Mouse (Mus musculus): ENCODE results near the gene Scin.
A peak's percentile ranks its signal among the peaks of the same experiment; 100 is the strongest.

Gene Scin

DNA sequence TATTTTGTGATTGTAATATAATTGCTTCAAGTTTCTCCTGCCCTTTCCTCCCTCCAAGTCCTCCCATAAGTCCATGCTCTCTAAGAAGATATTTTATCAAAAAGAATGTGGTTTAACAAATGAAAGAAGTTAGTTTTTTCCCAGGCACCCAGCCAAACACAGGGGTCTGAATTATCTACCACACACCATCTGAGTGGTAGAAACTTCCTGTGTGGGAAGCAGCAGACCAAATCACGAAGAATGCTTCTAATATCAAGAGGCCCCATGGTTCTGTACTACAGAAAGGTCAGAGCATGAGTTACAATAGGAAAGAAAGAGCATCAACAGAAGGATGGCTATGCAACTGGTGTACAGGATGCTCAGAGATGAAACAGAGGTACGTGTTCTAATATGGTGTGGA, 25.9 kb downstream of the Scin start:
- DNase-seq (ENCODE audit: low spot score) = no peak

- DNase-seq (ENCODE audit: low spot score) = no peak
Observed at GRCm38 (mm10) chr12:40106874-40107273, 27.2 kb downstream of the Scin start.

DNA sequence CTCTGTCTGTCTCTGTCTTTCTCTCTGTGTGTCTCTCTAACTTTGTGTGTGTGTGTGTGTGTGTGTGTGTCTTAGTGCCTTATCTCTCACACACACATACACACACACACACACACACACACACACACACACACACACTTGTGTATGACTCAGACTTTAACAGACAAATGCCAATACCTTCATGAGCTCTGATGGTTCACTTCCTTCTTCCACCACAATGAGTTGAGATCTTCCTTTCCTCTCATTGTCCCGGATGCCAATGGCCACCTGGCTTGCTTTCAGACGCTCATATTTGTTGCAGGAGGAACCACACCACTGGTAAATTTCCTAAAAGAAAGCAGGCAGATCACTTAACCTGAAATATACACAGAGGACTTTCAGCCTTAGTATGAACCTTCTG, 29.3 kb downstream of the Scin start:
- no peak for DNase-seq (ENCODE audit: low spot score)

GRCm38 (mm10) chr12:40102359-40102758, 31.7 kb downstream of the Scin start:
- no peak for DNase-seq (ENCODE audit: low spot score)

- no peak for DNase-seq (ENCODE audit: low spot score)
Observed at GRCm38 (mm10) chr12:40099407-40099806, 34.6 kb downstream of the Scin start.

DNA sequence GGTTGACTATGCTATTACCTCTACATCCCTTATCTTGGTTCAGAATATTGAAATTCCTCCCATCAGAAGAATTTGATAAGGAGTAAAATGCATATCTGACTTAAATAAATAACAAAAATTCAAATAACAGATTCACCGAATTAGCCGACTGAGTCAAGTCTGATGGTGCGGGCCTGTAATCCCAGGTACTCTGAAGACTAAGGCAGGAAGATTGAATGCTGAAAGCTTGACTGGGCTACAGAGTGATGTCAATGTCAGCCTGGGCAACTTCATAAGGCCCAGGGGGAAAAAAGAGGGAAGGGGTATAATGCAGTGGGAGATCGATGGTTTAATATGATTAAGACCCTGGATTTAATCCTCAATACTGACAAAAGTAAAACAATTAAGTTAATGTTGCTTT, 36.6 kb downstream of the Scin start:
- no peak for DNase-seq (ENCODE audit: low spot score)

DNA sequence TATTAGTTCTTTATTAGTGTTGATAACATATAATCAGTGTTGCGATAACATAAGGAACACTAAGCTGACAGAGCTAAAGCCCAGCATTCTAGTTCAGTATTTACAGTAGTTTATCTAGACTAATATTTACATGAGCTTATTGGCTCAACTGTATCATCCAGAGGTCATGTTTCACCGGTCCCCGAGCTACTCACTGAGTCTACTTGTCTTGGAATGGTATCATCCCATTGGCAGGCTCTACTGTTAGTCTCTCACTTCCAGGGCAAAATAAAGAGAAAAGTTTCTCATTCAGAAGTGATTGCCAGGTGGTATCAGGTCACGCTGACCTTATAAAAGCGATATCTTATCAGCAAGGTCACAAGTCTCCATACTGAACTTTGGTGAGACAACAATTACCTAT, 37.0 kb downstream of the Scin start:
- no peak for DNase-seq (ENCODE audit: low spot score)

DNA sequence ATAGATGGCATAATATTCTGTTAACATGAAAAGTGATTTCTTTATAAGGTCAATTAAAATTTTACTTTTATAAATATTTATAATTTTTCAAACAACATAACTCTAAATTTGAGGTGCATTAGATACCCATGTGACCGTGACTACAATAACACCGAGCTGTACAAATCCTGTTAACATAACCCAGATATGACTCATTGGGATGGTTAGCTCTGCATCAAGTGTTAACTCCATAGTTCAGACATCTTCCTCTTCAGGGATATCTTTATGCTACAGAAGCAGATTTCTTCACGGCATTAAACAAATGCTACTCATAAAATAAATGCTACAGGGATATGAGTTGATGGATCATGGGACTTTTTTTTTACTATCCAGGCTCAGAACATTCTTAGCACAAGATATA, 37.6 kb downstream of the Scin start:
- no peak for DNase-seq (ENCODE audit: low spot score)

DNA sequence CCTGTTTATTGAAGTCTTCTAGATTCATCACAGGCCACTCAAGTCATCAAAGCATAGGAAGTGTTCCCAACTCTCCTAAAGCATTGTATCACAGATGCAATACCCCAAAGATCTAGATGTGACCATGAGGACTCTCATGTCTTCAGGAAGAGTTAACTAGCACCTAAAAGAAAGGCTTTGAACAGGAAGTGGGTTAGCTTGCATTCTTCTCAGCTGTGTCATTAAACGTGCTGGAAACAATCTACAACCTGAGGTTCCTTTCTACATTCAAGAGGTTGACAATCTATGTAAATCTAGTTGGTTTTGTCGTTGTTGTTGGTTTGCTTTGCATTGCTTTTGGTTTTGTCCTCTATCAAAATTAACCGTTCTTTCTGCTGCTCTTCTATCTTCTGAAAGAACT, 44.0 kb downstream of the Scin start:
- DNase-seq (ENCODE audit: low spot score) = no peak

- no peak for DNase-seq (ENCODE audit: low spot score)
Observed at GRCm38 (mm10) chr12:40085731-40086322, 48.2 kb downstream of the Scin start.

DNA sequence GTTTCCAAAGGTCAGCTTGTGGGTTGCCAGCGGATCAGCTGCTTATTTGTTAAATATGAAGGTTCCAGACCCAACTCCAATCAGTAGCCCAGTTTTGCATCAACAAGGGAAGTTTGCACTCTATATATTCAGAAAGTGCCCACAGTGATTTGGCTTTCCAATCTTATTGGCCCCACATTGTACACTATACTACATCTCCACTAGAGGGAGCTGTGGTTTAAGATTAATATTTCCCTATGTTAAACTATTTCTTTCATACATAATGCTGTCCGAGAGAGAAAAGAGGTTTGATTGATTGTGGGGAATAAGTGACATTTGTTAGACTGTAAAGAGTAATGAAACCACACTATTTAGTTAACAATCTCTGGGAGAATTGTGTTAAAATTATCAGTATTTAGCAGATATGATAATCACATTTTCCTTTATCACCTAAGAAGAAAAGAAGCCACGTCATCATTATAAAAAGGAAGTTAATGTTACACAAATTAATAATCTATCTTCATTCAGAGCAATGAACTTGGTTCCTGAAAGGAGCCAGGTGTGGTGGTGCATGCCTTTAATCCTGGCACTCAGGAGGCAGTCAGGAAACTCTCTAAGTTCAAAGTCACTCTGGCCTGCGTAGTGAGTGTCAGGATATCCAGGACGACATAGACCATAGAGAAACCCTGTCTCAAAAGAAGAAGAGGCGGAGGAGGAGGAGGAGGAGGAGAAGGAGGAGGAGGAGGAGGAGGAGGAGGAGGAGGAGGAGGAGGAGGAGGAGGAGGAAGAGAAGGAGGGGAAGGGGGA, 51.4 kb downstream of the Scin start:
- no peak for DNase-seq (ENCODE audit: low spot score)

- no peak for DNase-seq (ENCODE audit: low spot score)
Observed at GRCm38 (mm10) chr12:40082048-40082447, 52.0 kb downstream of the Scin start.

DNA sequence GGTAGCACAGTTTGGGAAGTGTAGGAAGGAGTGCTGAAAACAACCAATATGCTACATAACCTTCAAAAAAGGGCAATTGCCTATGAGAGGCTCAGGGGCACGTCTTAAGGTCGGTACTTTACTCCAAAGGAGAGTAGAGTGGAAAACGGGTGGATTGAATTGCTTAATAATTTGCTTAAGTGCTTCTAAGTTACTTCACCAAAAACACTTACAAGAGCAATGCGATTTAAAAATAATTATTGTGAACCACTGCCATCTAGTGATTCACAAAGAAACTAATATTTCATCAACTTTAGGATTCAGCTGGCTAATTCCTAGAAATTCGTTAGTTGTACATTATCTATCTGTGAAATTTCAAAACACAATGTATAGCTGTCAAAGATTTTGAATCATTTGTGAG, 60.4 kb downstream of the Scin start:
- DNase-seq (ENCODE audit: low spot score) = no peak

DNA sequence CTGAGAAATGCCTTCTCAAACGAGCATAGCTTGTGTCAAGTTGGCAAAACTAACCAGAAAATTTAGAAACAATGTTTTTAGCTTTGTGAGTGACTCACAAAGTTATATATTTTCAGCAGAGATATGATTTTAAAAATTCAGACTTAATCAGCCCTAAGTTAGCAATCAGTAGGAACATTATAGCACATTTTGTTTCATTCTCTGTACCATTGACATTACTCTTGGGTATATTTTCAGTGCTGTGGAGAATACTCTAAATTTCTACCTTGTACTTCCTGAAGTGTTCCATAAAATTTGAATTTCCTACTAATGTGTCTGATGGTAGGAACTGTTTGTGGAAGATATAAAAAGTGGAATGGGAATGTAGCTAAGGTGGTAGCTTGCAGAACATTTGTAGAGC, 87.0 kb downstream of the Scin start:
- DNase-seq (ENCODE audit: low spot score) = no peak

DNA sequence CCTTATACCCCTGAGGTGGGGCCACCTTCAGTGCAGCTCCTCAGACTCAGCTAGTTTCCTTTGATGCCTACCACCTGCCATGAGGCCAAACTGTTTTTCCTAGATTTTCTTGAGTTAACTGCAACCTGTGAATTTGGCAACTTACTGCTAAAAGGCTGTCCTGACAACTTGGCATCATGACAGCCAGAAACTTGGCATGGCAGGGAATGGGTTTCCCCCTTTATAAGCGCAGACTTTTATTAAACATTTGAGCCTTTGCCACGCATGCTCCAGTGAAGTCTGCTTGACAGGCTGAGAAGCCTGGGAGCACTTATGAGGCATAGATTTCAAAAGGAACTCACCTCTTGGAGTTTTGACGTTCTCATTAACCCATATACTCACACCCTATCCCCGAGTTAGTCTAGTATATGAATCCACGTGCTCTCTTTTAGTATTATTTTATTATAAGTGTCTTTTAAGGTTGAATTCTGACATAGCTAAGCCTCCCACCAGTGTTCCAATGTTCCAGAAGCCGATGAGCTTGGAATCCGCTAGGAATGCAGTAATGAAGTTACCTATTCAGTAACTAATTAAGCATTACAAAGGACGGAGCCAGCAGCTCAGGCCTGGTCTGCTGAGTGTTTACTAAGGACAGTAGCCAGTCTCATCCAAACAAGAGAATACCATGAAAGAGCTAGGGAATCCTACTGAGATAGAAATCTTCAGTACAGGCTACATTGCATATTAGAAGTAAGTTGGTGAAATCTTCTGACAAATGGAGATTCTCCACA, 90.0 kb downstream of the Scin start:
- DNase-seq (ENCODE audit: low spot score) = no peak

DNA sequence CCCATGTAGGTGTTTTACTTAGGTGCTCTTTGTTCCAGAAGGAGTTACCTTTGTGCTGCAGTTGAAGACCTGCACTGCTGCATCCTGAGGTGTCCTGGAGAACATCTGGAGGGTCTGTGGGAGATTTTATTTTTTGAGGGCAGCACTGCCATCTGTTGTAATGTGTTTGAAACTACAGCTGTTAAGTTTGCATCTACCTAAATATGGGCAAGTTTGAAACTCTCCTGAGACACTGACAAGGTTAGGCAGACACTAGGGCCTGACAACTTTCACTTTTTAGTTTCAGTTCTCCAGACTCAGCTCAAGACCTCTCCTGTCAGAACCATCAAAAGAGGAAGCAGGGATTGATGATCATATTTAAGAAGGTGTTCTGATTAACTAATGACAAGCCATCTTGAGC, 94.0 kb downstream of the Scin start:
- DNase-seq (ENCODE audit: low spot score) = no peak

DNA sequence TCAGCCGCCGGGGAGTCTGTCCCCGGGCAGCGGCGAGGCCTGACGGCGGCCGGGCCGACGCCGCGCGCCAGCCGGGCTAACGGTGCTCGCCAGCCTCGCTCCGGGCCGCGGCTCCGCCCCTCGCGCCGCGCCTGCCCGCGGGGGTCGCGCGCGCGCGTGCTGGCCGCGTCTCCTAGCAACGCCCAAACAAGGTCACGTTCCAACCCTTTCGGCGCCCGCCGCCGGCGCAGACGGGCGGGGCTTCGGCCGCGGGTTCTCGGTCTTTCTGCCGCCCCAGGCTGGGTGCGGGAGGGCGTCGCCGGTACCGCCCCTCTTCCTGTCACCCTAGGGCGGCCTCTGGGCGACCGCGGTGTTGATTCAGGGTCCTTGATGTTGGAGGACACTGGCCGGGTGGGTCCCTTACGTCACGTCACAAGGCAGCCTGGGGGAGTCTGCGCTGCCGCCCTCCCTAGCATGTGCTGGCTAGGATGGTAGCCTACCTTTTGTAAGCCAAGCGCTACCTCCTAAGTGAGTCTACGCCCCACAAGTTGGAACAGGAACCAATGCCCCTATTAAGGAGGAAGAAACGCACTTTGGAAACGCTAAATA, 96.1 kb downstream of the Scin start, which contains the start of gene Arl4a:
Gene Arl4a (minus strand): TSS at position 150 of the 588 bp plus-strand sequence.
- DNase-seq (ENCODE audit: low spot score) = peak; percentile 69

DNA sequence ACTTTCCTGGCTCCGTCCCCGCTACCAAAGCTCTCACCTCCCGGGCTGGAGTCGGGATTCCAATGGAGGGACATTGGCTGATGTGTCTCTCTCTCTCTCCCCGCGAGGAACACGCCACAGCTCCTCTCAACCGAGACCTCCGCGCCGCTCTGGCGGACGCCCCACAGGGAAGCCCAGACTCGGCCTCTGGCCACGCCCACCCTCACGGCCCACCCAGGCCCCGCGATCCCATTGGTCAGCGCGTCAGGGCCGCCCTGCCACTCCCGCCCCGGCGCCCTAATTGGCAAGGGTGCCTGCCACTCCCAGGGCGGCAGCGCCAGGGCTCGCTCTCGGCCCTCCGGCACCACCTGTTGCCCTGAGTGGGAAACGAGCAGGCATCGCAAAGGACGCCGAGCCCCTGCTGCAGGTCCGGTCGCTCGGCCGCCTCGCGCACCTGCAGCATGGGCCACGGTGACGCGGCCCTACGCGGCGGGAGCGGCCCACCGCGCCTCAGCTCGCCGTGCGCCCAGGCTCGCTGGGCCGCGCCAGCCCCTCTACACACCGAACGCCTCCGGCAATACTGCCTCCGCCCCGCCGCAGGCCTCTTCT, 96.7 kb downstream of the Scin start:
- DNase-seq (ENCODE audit: low spot score) = peak; percentile 98

DNA sequence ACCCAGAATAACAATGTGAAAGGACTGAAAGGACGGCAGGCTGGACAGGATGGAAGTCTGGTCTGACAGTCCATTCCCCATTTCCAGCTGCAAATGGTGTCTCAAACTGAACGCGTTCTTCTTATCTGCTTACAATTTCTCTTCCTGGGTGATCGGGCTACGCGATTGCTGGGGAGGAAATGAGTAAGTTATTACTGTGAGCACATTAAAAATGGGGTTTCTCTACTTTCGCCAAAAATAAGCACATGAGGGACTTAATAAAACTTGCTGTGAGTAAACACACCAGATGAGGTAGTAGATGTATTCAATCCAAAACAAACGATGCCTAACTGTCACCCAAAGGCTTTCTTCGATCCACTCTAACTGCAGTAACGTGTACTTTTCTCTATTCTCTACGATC, 97.4 kb downstream of the Scin start:
- no peak for DNase-seq (ENCODE audit: low spot score)

- no peak for DNase-seq (ENCODE audit: low spot score)
Observed at GRCm38 (mm10) chr12:40035506-40035905, 98.5 kb downstream of the Scin start.

DNA sequence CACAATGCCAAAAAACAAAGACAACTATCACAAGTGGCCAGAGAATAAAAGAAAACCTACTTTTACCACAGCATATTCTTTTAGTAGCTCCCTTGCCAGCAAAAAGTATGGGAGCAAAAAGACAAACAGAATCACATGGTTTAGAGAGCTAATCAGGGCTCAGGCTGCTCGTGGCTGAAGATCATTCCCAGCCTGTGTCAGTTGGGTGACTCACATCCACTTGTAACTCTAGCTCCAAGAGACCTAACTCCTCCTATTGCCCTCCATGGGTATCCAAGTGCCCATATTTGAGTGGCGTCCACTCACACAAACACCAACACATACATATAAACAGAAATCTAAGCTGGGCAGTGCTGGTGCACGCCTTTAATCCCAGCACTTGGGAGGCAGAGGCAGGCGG, 104.8 kb downstream of the Scin start:
- no peak for DNase-seq (ENCODE audit: low spot score)

DNA sequence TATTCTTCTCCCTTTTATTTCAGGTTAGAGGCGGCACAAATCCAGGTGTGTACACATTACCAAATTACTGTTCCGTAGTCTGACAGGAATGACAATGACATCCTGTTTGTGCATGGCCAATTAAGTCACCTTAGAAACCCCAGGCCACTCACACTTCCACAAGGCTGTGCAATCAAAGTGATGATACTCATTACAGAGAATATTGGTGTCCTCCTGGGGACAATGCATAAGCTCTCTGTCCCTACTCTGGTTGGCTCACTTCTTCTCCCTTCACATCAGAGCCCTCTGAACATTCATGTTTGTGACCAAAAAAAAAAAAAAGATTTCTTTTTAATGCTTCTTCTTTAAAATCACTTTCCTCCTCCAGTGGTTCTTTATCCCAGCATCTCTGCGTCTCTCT, 106.2 kb downstream of the Scin start:
- no peak for DNase-seq (ENCODE audit: low spot score)

Data from ovary, postnatal 10 days (tissue).